Mouse (Mus musculus) forebrain, embryonic 12.5 days (tissue): Measurements from ENCODE around the gene Arhgap32. TPM values are rescaled to one million over a fixed set of nuclear protein-coding genes. Genes with fewer than 3 reads are reported as not detected.
A peak's percentile ranks its signal among the peaks of the same experiment; 100 is the strongest.

Experiments
- ATAC-seq: fragments of 200-750 bp; cut with Nextera tagmentation; 2 replicates; pipeline ENCODE4 v1.8.0; 2017; ENCODE audit warnings: moderate TSS enrichment; ENCODE audit not compliant: low FRiP score
- H3K27ac ChIP-seq: fragments of 300-500 bp; sonication (generic); 2 replicates; pipeline ENCODE4 v1.5.1; 2016; ENCODE audit warnings: mild to moderate bottlenecking
- H3K27me3 ChIP-seq: fragments of 300-500 bp; sonication (generic); 2 replicates; pipeline ENCODE4 v1.6.1; 2016; ENCODE audit warnings: mild to moderate bottlenecking
- H3K36me3 ChIP-seq: fragments of 300-500 bp; sonication (generic); replicated peaks from 2 replicates; pipeline ENCODE4 v1.6.1; 2016; ENCODE audit warnings: mild to moderate bottlenecking
- H3K4me1 ChIP-seq: fragments of 300-500 bp; sonication (generic); 2 replicates; pipeline ENCODE4 v1.6.1; 2016
- H3K4me2 ChIP-seq: fragments of 300-500 bp; sonication (generic); 2 replicates; pipeline ENCODE4 v1.6.1; 2016; ENCODE audit warnings: mild to moderate bottlenecking, moderate library complexity
- H3K4me3 ChIP-seq: fragments of 300-500 bp; sonication (generic); replicated peaks from 2 replicates; pipeline ENCODE4 v1.5.1; 2016; ENCODE audit warnings: mild to moderate bottlenecking
- H3K9ac ChIP-seq: fragments of 300-500 bp; sonication (generic); 2 replicates; pipeline ENCODE4 v1.6.1; 2016; ENCODE audit warnings: mild to moderate bottlenecking
- H3K9me3 ChIP-seq: fragments of 300-500 bp; sonication (generic); 2 replicates; pipeline ENCODE4 v1.6.1; 2016
- WGBS: fragments of 180-500 bp; shearing (Covaris S2); methylation state at CpG from one replicate; pipeline ENCODE4 v1.1.7; 2016; 5-methylcytosine and 5-hydroxymethylcytosine counted together
- microRNA-seq: library from miRNA; unstranded; fragments of <30 nt; microRNA quantifications from one replicate; pipeline ENCODE4, GENCODE M21; 2017
- polyA plus RNA-seq: library from polyadenylated mRNA; unstranded; fragments of >200 nt; fragmentation: Nextera tagmentation; extraction: Ambion mirVana; gene quantifications from 2 replicates; pipeline ENCODE4 v1.2.1, GENCODE M21; 2016

The Arhgap32 gene
- polyA plus RNA-seq, 1 experiment from 2014 or later, result 7.3 TPM

DNA sequence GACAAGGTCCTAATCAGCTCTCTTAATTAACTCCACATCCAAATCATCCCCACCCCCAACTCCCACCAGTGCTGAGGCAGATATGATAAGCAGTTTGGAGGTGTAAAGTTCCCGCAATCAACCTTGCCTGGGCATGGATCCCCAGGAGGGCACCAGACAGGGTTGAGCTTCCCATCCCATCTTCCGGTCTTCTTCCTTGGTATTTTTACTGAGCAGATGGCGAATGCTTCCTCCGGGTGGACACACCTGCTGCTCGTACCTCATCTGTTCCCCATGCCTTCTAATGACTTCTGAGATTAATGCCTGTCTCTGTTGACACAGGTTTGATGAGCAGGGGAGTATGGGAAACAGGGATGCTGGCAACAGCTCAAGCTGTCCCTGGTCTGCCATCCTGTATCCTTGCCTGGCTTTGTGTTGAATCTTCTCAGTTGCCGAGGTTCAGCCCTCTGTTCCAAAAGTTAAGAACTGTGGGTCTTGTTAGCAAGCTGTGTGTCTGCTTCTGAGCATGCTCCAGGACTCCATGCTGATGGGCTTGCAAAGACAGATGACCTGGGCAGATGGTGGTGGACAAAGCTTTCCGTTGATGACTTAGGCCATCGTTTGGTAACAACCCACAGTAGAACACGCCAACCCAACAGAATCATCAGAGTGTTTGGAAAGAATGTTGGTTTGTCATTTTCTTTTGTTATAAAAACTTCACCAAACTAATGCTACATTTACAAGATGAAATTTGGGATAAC lies 179.3 kb downstream of the Arhgap32 start:
- Histone ChIP-seq H3K27ac (no peak overlapping the region), H3K4me3 (no peak overlapping the region), H3K36me3 (no peaks in the 10 kb centered on the region), H3K4me1 (peaks cover 7% of the 10 kb centered on the region; the same call in 1 of the 2 replicates), H3K27me3 (no peaks in the 10 kb centered on the region), H3K4me2 (no peak overlapping the region), H3K9me3 (no peaks in the 10 kb centered on the region), H3K9ac (no peak overlapping the region)
- WGBS, result 87% methylated on average over 9 of the region's 9 CpGs
- no peak for ATAC-seq

DNA sequence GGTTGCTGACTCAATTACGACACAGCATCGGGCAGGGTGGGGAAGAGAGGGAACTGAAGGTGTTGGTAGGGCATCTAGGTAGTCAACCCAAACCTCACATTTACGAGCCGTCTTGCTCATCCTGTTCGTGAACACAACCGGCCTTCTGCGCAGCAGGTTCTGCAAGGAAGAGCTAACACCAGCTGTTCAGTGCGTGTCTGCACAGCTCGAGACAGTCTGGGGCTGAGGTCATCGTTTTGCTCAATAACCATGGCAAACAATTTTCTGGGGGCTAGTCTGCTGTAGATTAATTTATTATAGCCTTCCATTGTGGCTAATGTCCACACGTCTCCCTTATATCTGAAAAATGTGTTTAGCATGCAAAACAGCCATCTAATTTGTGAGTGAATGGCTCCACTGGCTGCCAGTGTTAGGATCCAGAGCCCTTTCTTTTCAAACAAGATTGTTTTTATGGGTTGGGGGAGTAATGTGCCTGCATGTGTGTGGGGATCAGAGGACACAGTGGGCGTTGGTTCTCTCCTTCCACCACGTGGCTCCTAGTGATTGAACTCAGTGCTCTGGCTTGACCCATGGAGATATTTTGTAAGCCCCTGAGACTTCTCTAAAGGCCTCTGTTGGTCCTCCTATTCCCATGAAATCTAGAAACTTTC lies 186.7 kb downstream of the Arhgap32 start:
- ATAC-seq, result peak; percentile 65
- 62% methylated on average over 13 of the region's 13 CpGs for WGBS
- no peak overlapping the region for H3K4me3 ChIP-seq
- no peaks in the 10 kb centered on the region for H3K9me3 ChIP-seq
- H3K27me3 ChIP-seq, result no peaks in the 10 kb centered on the region
- H3K9ac ChIP-seq, result no peak overlapping the region
- no peaks in the 10 kb centered on the region for H3K36me3 ChIP-seq
- H3K4me1 ChIP-seq, result peaks cover 9% of the 10 kb centered on the region
- H3K27ac ChIP-seq, result 0 out of 2 replicates have a peak overlapping the region, but pooled peaks have one; percentile 2
- no peak overlapping the region for H3K4me2 ChIP-seq

DNA sequence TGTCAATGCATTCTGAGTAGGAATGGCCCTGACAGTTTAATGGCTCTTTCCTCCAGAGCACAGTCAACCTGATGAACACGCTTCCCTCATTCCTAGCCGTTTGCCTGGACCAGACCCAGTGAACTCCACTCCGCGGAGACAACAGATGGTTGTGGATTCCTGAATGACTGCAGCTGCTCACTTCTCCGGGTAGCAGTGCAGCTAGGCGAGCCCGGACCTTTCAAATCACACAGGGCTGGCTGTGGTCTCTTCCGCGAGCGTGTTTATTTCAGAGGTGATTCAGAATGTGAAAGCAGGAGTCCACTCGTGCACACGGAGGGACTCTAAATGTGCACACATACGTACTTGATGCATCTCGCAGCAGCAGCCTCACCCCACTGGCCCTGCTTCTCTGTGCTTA lies 195.8 kb downstream of the Arhgap32 start:
- no peaks in the 10 kb centered on the region for H3K36me3 ChIP-seq
- peaks cover 4% of the 10 kb centered on the region; the same call in 1 of the 2 replicates for H3K4me1 ChIP-seq
- no peak overlapping the region for H3K4me3 ChIP-seq
- ATAC-seq, result no peak
- 70% methylated on average over 14 of the region's 14 CpGs for WGBS
- no peak overlapping the region for H3K9ac ChIP-seq
- H3K4me2 ChIP-seq, result no peak overlapping the region
- no peak overlapping the region for H3K27ac ChIP-seq
- H3K27me3 ChIP-seq, result no peaks in the 10 kb centered on the region
- no peaks in the 10 kb centered on the region for H3K9me3 ChIP-seq

GRCm38 (mm10) chr9:32312208-32312607 lies 196.3 kb downstream of the Arhgap32 start:
- H3K4me2 ChIP-seq, result no peak overlapping the region
- no peak overlapping the region for H3K4me3 ChIP-seq
- 73% methylated on average over 4 of the region's 4 CpGs for WGBS
- no peaks in the 10 kb centered on the region for H3K36me3 ChIP-seq
- no peaks in the 10 kb centered on the region for H3K27me3 ChIP-seq
- no peak overlapping the region for H3K9ac ChIP-seq
- H3K4me1 ChIP-seq, result peaks cover 4% of the 10 kb centered on the region; the same call in 1 of the 2 replicates
- ATAC-seq, result no peak
- no peaks in the 10 kb centered on the region for H3K9me3 ChIP-seq
- no peak overlapping the region for H3K27ac ChIP-seq

GRCm38 (mm10) chr9:32314071-32314470 lies 198.1 kb downstream of the Arhgap32 start:
- no peaks in the 10 kb centered on the region for H3K9me3 ChIP-seq
- H3K9ac ChIP-seq, result no peak overlapping the region
- H3K4me2 ChIP-seq, result no peak overlapping the region
- H3K36me3 ChIP-seq, result no peaks in the 10 kb centered on the region
- H3K27ac ChIP-seq, result no peak overlapping the region
- no peak overlapping the region for H3K4me3 ChIP-seq
- H3K4me1 ChIP-seq, result peaks cover 4% of the 10 kb centered on the region; the same call in 1 of the 2 replicates
- 86% methylated on average over 3 of the region's 3 CpGs for WGBS
- ATAC-seq, result no peak
- no peaks in the 10 kb centered on the region for H3K27me3 ChIP-seq

DNA sequence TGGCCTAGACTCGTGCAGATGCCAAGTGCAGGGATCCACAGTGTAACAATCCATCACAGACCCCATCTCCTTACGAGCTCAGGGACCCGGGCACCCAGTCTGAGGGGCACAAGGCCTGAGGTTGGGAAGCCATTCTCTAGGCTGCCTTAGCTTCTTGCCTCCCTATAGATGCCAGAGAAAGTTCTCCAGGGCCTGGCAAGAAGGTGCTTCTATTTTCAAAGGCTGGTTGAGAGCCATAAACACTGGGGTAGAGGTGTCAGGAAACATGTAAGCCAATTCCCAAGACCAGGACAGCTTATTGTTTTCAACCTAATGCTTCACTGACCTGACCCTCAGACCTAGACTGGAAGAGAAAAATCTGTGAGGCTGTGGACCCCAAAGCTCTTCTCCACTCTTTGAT lies 200.1 kb downstream of the Arhgap32 start:
- ATAC-seq, result no peak
- H3K9ac ChIP-seq, result no peak overlapping the region
- H3K27ac ChIP-seq, result no peak overlapping the region
- no peaks in the 10 kb centered on the region for H3K36me3 ChIP-seq
- H3K4me2 ChIP-seq, result no peak overlapping the region
- H3K4me1 ChIP-seq, result peaks cover 8% of the 10 kb centered on the region
- no peaks in the 10 kb centered on the region for H3K27me3 ChIP-seq
- no peak overlapping the region for H3K4me3 ChIP-seq
- no peaks in the 10 kb centered on the region for H3K9me3 ChIP-seq
- 83% methylated on average over 3 of the region's 3 CpGs for WGBS

Small RNA genes lying within 50 kb of the gene (microRNA-seq; reads per million reads assigned to microRNA genes)
- gene Gm44453, result not detected

Other genes with a start within 250 kb of the Arhgap32 start
- not detected in 2 replicates for gene Barx2, start 202.7 kb upstream of the Arhgap32 start, polyA plus RNA-seq
- 0.83 and 1.1 TPM in 2 replicates for gene Kcnj5, start 228.2 kb downstream of the Arhgap32 start, polyA plus RNA-seq